Mouse (Mus musculus): ENCODE results near the gene Afap1l2.

DNA sequence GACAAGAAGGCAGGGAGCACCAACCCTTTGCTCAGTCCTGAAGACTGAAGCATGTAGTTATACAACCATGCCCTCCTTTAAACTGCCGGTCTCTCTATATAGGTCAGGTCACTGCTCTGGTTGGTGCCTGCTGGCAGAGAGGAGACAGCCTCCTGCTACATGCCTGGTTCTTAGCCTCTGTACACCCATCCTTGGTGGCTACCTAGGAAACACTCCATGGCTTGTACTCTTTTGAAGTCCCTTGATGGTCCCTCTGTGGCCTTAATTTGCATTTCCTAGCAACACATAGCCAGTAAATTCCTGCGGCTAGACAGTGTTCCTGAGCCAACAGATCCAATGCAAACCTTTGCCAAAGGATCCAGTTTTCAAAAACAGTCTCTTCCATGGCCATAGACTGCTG lies 62.4 kb downstream of the Afap1l2 start:
- TF ChIP-seq CTCF (IDR thresholded peaks at IDR 0.05; ENCODE audit: borderline replicate concordance, control insufficient read depth, extremely low read depth, insufficient read depth, low read length, poor library complexity) (no peak), POLR2A (IDR thresholded peaks at IDR 0.05; ENCODE audit: control insufficient read depth, extremely low read depth, insufficient read depth, low read length, poor library complexity) (no peak)

Data from thymus, adult 2 months (tissue).